Mouse (Mus musculus): ENCODE results near the gene Tacc2. TPM values are rescaled to one million over a fixed set of nuclear protein-coding genes. Genes with fewer than 3 reads are reported as not detected.
"Not testable (repeated sequence)": the region's sequence is repeated elsewhere in the genome, so short reads cannot be mapped to it uniquely, and the experiment has no call there.

Gene Tacc2
- polyA plus RNA-seq, 1 experiment, result 66.7 TPM

DNA sequence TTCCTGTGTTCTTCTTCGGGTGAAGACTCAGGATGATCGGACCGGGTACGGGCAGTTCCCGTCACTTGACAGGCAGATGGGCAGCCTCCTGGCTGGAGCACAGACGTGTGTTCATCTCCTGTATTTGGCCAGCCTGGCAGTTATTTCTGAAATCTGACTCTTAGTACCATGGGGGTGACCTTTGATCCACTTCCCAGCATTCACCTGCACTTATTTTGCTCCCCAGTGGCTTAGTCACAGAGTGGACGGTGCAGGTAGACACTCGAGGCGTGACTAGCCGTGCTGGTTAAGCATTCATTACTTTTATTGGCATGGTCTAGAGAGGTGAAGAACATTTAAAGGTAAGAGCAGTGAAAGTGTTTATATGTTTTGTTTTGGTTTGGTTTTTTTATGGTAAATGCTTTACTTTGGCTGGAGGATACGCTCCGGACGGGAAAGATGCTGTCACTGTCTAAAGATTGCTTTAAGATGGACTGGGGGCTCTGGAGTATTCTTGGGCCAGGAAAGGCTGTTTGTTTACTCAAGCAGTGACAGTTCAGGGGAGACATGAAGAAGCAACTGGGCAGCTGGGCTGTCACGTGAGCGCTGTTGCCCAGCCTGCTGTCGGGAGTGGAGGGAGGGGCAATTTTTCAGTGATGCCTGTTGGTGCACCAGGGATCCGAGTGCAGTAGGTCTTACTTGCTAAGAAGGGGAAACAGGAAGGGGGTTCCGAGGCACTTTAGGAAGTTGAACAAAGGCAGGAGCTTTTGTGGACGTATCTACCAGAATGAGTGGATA is 19.0 kb downstream of the Tacc2 start:
- H3K4me3 ChIP-seq (replicated peaks; ENCODE audit: insufficient read depth, low read depth, low read length); H3K27me3 ChIP-seq (ENCODE audit: control insufficient read depth, insufficient read depth, low read length); DNase-seq; H3K4me1 ChIP-seq (ENCODE audit: control insufficient read depth, insufficient read depth, low read length); H3K27ac ChIP-seq (ENCODE audit: insufficient read depth, low read length): not testable (repeated sequence)
- 68% methylated on average over 9 of the region's 19 CpGs for WGBS

DNA sequence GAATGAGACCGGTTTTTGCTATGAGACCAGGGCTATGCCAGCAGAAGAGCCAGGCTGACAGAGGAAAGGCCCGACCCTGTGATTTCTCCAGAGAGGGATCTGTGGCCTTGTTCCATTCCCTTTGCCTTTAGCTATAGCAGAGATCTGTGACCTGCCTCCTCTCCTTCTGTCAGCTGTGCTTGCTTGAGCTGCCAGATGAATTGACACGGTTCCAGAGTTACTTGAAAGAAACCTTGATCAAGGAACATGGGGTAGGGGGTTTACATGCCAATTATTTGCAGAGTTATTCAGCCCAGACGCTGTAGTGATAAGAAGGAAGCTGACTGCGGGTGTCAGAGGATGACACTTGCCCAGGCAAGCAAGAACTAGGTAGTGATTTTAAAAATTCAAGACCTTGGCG is 20.3 kb downstream of the Tacc2 start:
- TF ChIP-seq CTCF (IDR thresholded peaks at IDR 0.05; ENCODE audit: borderline replicate concordance, insufficient read depth, low read depth, low read length) (no peak), POLR2A (IDR thresholded peaks at IDR 0.05; ENCODE audit: borderline replicate concordance, insufficient read depth, low read length) (no peak)
- Histone ChIP-seq H3K4me3 (replicated peaks; ENCODE audit: insufficient read depth, low read depth, low read length) (no peak overlapping the region), H3K27ac (ENCODE audit: insufficient read depth, low read length) (no peak overlapping the region), H3K4me1 (ENCODE audit: control insufficient read depth, insufficient read depth, low read length) (peaks cover 3% of the 10 kb centered on the region), H3K27me3 (ENCODE audit: control insufficient read depth, insufficient read depth, low read length) (no peaks in the 10 kb centered on the region)
- no peak for DNase-seq
- 51% methylated on average over 6 of the region's 6 CpGs for WGBS

DNA sequence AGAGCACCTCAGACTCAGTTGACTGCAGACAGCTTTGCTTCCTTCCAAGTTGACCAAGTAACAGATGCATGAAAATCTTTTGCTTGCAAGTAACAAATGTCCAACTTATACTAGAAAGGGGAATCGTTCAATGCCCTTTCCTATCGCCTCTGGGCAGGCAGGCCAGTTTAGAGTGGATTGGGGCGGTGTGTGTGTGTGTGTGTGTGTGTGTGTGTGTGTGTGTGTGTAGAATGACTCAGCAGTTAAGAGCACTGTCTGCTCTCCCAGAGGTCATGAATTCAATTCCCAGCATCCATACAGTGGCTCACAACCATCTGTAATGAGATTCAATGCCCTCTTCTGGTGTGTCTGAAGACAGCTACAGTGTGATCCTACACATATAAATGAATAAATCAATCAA is 22.8 kb downstream of the Tacc2 start:
- no peak for TF ChIP-seq POLR2A (IDR thresholded peaks at IDR 0.05; ENCODE audit: borderline replicate concordance, insufficient read depth, low read length)
- no peak overlapping the region for H3K4me3 ChIP-seq (replicated peaks; ENCODE audit: insufficient read depth, low read depth, low read length)
- 80% methylated on average over 3 of the region's 3 CpGs for WGBS
- no peak for DNase-seq
- no peak overlapping the region for H3K27ac ChIP-seq (ENCODE audit: insufficient read depth, low read length)
- no peaks in the 10 kb centered on the region for H3K27me3 ChIP-seq (ENCODE audit: control insufficient read depth, insufficient read depth, low read length)
- H3K4me1 ChIP-seq (ENCODE audit: control insufficient read depth, insufficient read depth, low read length), result peaks cover 3% of the 10 kb centered on the region; the same call in 1 of the 2 replicates

DNA sequence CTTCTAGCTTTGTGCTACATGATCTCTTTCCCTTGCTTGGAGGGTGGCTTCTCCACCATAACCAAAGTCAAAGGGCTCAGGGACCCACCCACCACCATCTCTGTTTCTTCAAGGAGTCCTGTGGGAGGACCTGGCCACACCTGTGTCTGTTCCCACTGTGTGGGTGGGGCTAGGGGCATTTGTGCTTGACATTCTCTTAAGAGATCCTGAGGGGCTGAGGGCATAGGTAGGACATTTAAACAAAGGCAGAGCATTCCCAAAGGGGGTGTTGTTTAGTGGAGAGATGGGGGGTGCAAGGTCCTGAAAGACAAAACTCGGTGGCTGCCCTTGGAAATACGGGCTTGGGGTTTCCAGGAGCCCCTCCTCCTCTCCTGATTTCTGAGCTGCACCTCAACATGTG is 23.3 kb downstream of the Tacc2 start:
- Histone ChIP-seq H3K27ac (ENCODE audit: insufficient read depth, low read length) (no peak overlapping the region), H3K4me3 (replicated peaks; ENCODE audit: insufficient read depth, low read depth, low read length) (no peak overlapping the region), H3K27me3 (ENCODE audit: control insufficient read depth, insufficient read depth, low read length) (no peaks in the 10 kb centered on the region), H3K4me1 (ENCODE audit: control insufficient read depth, insufficient read depth, low read length) (peaks cover 3% of the 10 kb centered on the region; the same call in 1 of the 2 replicates)
- 87% methylated on average over 2 of the region's 2 CpGs for WGBS
- no peak for DNase-seq
- TF ChIP-seq CTCF (IDR thresholded peaks at IDR 0.05; ENCODE audit: borderline replicate concordance, insufficient read depth, low read depth, low read length), result no peak
- no peak for TF ChIP-seq POLR2A (IDR thresholded peaks at IDR 0.05; ENCODE audit: borderline replicate concordance, insufficient read depth, low read length)

DNA sequence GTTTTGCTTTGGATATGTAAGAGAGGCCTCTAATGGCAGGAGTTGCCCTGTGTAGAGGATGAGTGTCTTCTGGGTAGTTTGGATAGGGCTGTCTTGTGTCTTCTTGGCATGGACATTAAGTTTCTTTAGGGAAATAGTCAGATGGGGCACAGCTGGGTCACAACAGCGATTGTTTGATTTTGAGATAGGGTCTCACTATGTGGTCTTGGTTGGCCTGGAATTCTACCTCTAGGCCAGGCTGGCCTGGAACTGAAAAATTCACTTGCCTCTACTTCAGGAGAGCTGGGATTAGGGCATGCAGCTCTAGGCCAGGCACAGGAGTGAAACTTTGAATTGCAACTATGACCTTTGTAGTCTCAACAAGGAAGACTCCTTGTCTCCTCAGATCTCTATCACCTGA is 25.6 kb downstream of the Tacc2 start:
- DNase-seq, result no peak
- 72% methylated on average over 1 of the region's 1 CpGs for WGBS
- no peak overlapping the region for H3K4me3 ChIP-seq (replicated peaks; ENCODE audit: insufficient read depth, low read depth, low read length)
- TF ChIP-seq POLR2A (IDR thresholded peaks at IDR 0.05; ENCODE audit: borderline replicate concordance, insufficient read depth, low read length) (no peak), CTCF (IDR thresholded peaks at IDR 0.05; ENCODE audit: borderline replicate concordance, insufficient read depth, low read depth, low read length) (no peak)
- H3K4me1 ChIP-seq (ENCODE audit: control insufficient read depth, insufficient read depth, low read length), result no peaks in the 10 kb centered on the region
- H3K27ac ChIP-seq (ENCODE audit: insufficient read depth, low read length), result no peak overlapping the region
- H3K27me3 ChIP-seq (ENCODE audit: control insufficient read depth, insufficient read depth, low read length), result no peaks in the 10 kb centered on the region

DNA sequence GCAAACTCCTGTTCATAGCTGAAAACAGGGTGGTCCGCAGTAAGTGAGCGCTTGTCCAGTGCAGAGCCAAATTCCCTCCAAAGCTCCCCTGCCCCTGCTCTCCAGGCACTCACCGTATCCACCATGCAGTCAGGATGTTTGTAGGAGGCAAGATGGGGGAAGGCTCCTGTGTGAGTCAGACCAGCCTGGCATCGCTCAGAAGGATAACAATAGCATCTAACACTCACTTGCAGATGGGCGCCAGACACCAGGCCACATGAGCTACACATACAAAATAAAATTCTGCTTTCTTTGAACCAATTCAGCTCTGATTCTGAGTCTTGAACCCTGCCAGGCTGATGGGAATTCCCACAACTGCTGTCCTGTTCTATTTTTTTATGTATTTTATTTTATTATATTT is 26.3 kb downstream of the Tacc2 start:
- Histone ChIP-seq H3K4me1 (ENCODE audit: control insufficient read depth, insufficient read depth, low read length) (no peaks in the 10 kb centered on the region), H3K4me3 (replicated peaks; ENCODE audit: insufficient read depth, low read depth, low read length) (no peak overlapping the region), H3K27me3 (ENCODE audit: control insufficient read depth, insufficient read depth, low read length) (no peaks in the 10 kb centered on the region), H3K27ac (ENCODE audit: insufficient read depth, low read length) (no peak overlapping the region)
- WGBS, result 84% methylated on average over 5 of the region's 5 CpGs
- TF ChIP-seq CTCF (IDR thresholded peaks at IDR 0.05; ENCODE audit: borderline replicate concordance, insufficient read depth, low read depth, low read length), result no peak
- TF ChIP-seq POLR2A (IDR thresholded peaks at IDR 0.05; ENCODE audit: borderline replicate concordance, insufficient read depth, low read length), result no peak
- no peak for DNase-seq

DNA sequence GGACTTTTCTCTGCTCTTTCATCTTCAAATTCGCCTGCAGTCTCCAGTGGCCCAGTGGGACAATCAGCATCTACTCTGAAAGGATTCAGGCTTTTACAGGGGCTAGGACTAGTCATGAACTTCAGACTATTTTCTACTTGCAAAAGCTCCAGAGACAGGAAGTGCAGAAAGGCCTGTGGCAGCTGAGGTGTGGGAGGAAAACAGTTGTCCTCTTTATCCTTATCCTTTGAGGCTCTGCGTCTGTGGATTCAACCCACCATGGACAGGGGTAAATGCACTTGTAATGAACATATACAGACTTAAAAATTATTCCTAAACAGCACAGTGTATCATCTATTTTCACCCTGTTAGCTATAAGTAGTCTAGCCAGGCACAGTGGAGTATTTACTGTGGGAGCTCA is 27.2 kb downstream of the Tacc2 start:
- no peak for TF ChIP-seq CTCF (IDR thresholded peaks at IDR 0.05; ENCODE audit: borderline replicate concordance, insufficient read depth, low read depth, low read length)
- TF ChIP-seq POLR2A (IDR thresholded peaks at IDR 0.05; ENCODE audit: borderline replicate concordance, insufficient read depth, low read length), result no peak
- DNase-seq, result no peak
- Histone ChIP-seq H3K4me1 (ENCODE audit: control insufficient read depth, insufficient read depth, low read length) (no peaks in the 10 kb centered on the region), H3K27ac (ENCODE audit: insufficient read depth, low read length) (no peak overlapping the region), H3K4me3 (replicated peaks; ENCODE audit: insufficient read depth, low read depth, low read length) (no peak overlapping the region), H3K27me3 (ENCODE audit: control insufficient read depth, insufficient read depth, low read length) (no peaks in the 10 kb centered on the region)
- WGBS, result 82% methylated on average over 2 of the region's 2 CpGs

DNA sequence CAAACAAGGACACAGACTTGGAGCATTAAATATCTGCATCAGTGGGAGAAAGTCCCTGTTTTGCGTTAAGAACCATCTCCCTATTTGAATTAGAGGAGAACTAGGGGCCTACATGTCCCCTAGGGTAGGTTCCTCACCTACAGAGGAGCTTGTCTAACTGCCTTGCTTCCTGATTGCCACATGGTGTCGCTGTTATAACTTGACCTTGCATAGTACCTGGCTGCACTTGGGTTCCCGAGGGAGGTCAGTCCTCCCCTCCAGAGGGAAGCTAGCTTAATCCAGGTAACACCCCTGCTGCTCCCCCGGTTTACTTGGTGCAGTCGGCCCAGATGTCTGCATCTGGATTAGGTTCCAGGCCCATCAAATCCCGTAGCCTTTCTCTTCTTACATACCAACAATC is 27.9 kb downstream of the Tacc2 start:
- H3K4me3 ChIP-seq (replicated peaks; ENCODE audit: insufficient read depth, low read depth, low read length), result no peak overlapping the region
- no peak overlapping the region for H3K27ac ChIP-seq (ENCODE audit: insufficient read depth, low read length)
- no peak for DNase-seq
- TF ChIP-seq POLR2A (IDR thresholded peaks at IDR 0.05; ENCODE audit: borderline replicate concordance, insufficient read depth, low read length), result no peak
- peak; percentile 62; the same call in 1 of the 2 replicates for TF ChIP-seq CTCF (IDR thresholded peaks at IDR 0.05; ENCODE audit: borderline replicate concordance, insufficient read depth, low read depth, low read length)
- H3K4me1 ChIP-seq (ENCODE audit: control insufficient read depth, insufficient read depth, low read length), result no peaks in the 10 kb centered on the region
- WGBS, result 41% methylated on average over 6 of the region's 6 CpGs
- H3K27me3 ChIP-seq (ENCODE audit: control insufficient read depth, insufficient read depth, low read length), result no peaks in the 10 kb centered on the region
